Mouse (Mus musculus) midbrain, postnatal 0 days (tissue): Measurements from ENCODE around the gene Rnf38. TPM values are rescaled to one million over a fixed set of nuclear protein-coding genes. Genes with fewer than 3 reads are reported as not detected.

Source experiments
- ATAC-seq: fragments of 200-750 bp; cut with Nextera tagmentation; 2 replicates; pipeline ENCODE4 v1.8.0; 2017; ENCODE audit warnings: moderate number of reproducible peaks, mild to moderate bottlenecking, moderate TSS enrichment, moderate library complexity; ENCODE audit not compliant: low FRiP score
- DNase-seq: peaks from one replicate; pipeline ENCODE4 v3.0.0-alpha.2; 2015; ENCODE audit warnings: low spot score
- H3K27ac ChIP-seq: fragments of 300-500 bp; sonication (generic); 2 replicates; pipeline ENCODE4 v1.5.1; 2014; ENCODE audit warnings: low read depth, mild to moderate bottlenecking, low read length, mixed read lengths
- H3K27me3 ChIP-seq: fragments of 300-500 bp; sonication (generic); 2 replicates; pipeline ENCODE4 v1.6.1; 2014; ENCODE audit warnings: low read length, control low read depth, mixed read lengths; ENCODE audit not compliant: insufficient read depth
- H3K36me3 ChIP-seq: fragments of 300-500 bp; sonication (generic); 2 replicates; pipeline ENCODE4 v1.6.1; 2014; ENCODE audit warnings: low read length, control low read depth, mixed read lengths; ENCODE audit not compliant: insufficient read depth
- H3K4me1 ChIP-seq: fragments of 300-500 bp; sonication (generic); 2 replicates; pipeline ENCODE4 v1.6.1; 2014; ENCODE audit warnings: mild to moderate bottlenecking, control low read depth, antibody characterized with exemption, low read length, mixed read lengths; ENCODE audit not compliant: insufficient read depth
- H3K4me2 ChIP-seq: fragments of 300-500 bp; sonication (generic); 2 replicates; pipeline ENCODE4 v1.6.1; 2014; ENCODE audit warnings: low read depth, mild to moderate bottlenecking, low read length, mixed read lengths; ENCODE audit not compliant: poor library complexity, severe bottlenecking
- H3K4me3 ChIP-seq: fragments of 300-500 bp; sonication (generic); 2 replicates; pipeline ENCODE4 v1.5.1; 2014; ENCODE audit warnings: low read depth, mild to moderate bottlenecking, low read length, moderate library complexity
- H3K9ac ChIP-seq: fragments of 300-500 bp; sonication (generic); replicated peaks from 2 replicates; pipeline ENCODE4 v1.6.1; 2014; ENCODE audit warnings: mild to moderate bottlenecking, low read length, moderate library complexity, mixed read lengths; ENCODE audit not compliant: poor library complexity, severe bottlenecking
- H3K9me3 ChIP-seq: fragments of 300-500 bp; sonication (generic); 2 replicates; pipeline ENCODE4 v1.6.1; 2016; ENCODE audit warnings: low read length, control low read depth
- CTCF ChIP-seq: IDR thresholded peaks from 2 replicates; pipeline ENCODE4 v1.5.1; 2016; ENCODE audit warnings: antibody characterized with exemption, mild to moderate bottlenecking
- WGBS: fragments of 180-500 bp; shearing (Covaris S2); extraction: QIAGEN DNeasy Blood & Tissue Kit; methylation state at CpG from one replicate; pipeline ENCODE4 v1.1.7; 2014; 5-methylcytosine and 5-hydroxymethylcytosine counted together
- polyA plus RNA-seq: library from polyadenylated mRNA; unstranded; fragments of >200 nt; fragmentation: Nextera tagmentation; extraction: Ambion mirVana; gene quantifications from 2 replicates; pipeline ENCODE4 v1.2.1, GENCODE M21; 2015
- total RNA-seq: library from RNA; depleted of rRNA; stranded (reverse); fragments of >200 nt; gene quantifications from 2 replicates; pipeline ENCODE4 v1.2.3, GENCODE M21; 2014

The Rnf38 gene
- total and polyA plus RNA-seq, 2 experiments from 2014 or later = 18.6 to 79.7 TPM

- 91% methylated on average over 8 of the region's 8 CpGs for WGBS
- no peak for ATAC-seq
Observed at GRCm38 (mm10) chr4:44103620-44104019, 130.0 kb downstream of the Rnf38 start.

DNA sequence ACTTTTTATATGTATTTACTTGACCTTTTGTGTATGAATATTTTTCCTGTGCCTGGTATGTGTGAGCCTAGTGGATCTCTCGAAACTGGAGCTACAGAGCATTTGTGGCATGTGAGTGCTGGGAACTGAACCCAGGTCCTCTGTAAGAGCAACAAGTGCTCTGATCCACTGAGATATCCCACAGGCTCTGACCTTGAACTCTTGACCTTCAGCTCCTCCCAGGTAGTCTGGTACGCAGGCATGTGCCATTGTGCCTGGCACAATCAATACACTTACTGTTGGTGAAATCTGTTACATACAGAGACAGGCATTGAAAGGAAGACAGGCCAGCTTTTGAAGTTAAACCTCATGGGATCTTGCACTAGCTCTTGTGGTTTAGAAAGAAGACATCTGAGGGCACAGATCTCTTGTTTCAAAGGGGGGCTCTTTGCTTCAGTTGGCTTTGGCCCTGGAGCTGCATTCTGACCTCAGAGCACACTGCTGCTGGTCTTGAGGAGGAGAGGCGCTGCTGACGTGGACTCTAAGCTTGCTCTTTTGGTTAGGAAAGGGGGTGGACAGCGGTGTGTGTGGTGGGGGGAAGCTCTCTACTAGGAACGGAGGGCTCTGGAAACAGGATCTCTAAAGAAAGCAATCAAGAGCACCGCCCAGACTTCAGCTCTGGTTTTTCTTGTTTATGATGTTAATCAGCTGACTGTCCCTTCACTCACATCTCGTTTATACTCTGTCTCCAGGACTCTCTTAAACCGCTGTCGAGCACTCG, 135.8 kb downstream of the Rnf38 start:
- Histone ChIP-seq H3K9ac (no peak overlapping the region), H3K4me1 (no peaks in the 10 kb centered on the region), H3K4me3 (no peak overlapping the region), H3K27me3 (no peaks in the 10 kb centered on the region), H3K9me3 (no peaks in the 10 kb centered on the region), H3K27ac (no peak overlapping the region), H3K4me2 (no peak overlapping the region), H3K36me3 (no peaks in the 10 kb centered on the region)
- DNase-seq (no peak), ATAC-seq (no peak)
- 53% methylated on average over 11 of the region's 11 CpGs for WGBS
- no peak for TF ChIP-seq CTCF

More at GRCm38 (mm10) chr4:44103620-44104019, 130.0 kb downstream of the Rnf38 start:
- H3K36me3 ChIP-seq = no peaks in the 10 kb centered on the region
- H3K4me2 ChIP-seq = no peak overlapping the region
- H3K27ac ChIP-seq = no peak overlapping the region
- H3K4me3 ChIP-seq = no peak overlapping the region
- no peak for DNase-seq
- no peaks in the 10 kb centered on the region for H3K27me3 ChIP-seq
- no peak for TF ChIP-seq CTCF
- peaks cover 3% of the 10 kb centered on the region; the same call in 1 of the 2 replicates for H3K4me1 ChIP-seq
- H3K9me3 ChIP-seq = no peaks in the 10 kb centered on the region
- H3K9ac ChIP-seq = no peak overlapping the region

DNA sequence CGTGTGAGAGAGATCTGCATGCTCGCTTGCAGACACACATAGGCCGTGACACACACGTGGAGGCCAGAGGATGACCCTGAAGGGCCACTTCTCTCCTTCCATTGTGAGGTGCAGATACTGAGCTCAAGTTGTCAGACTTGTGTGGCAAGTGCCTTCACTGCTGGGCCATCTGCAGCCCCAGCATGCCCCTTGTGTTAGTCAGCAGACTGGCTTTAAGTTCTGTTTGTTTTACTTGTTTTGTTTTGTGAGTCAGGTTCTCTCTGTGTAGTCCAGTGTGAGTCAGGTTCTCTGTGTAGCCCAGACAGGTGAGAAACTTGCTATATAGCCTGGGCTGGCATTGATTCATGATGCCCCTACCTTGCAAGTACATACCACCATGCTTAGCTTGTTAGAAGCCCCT, 139.1 kb downstream of the Rnf38 start:
- no peaks in the 10 kb centered on the region for H3K27me3 ChIP-seq
- H3K9ac ChIP-seq = no peak overlapping the region
- DNase-seq (no peak), ATAC-seq (no peak)
- no peak overlapping the region for H3K27ac ChIP-seq
- H3K9me3 ChIP-seq = no peaks in the 10 kb centered on the region
- no peaks in the 10 kb centered on the region for H3K4me1 ChIP-seq
- no peaks in the 10 kb centered on the region for H3K36me3 ChIP-seq
- TF ChIP-seq CTCF = no peak
- no peak overlapping the region for H3K4me3 ChIP-seq
- no peak overlapping the region for H3K4me2 ChIP-seq
- 76% methylated on average over 4 of the region's 4 CpGs for WGBS

DNA sequence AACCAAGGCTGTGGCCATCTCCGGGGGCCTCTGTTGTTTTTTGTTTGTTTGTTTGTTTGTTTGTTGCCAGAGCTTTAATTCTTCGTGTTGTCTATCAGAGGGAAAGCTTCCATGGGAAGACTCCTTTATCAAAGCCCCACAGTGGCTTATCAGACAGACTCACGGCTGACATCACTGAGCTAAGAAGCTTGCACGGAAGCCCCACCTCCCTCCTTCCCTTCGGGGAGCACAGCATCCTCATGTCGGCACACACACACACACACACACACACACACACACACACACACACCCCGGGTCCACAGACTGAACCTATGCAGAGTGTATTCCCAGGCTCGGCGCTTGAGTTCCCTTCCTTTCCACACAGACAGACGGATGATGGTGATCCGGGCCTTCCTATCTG, 141.2 kb downstream of the Rnf38 start:
- DNase-seq (no peak), ATAC-seq (no peak)
- no peaks in the 10 kb centered on the region for H3K27me3 ChIP-seq
- TF ChIP-seq CTCF = no peak
- H3K36me3 ChIP-seq = no peaks in the 10 kb centered on the region
- no peaks in the 10 kb centered on the region for H3K9me3 ChIP-seq
- no peak overlapping the region for H3K4me3 ChIP-seq
- no peak overlapping the region for H3K4me2 ChIP-seq
- no peaks in the 10 kb centered on the region for H3K4me1 ChIP-seq
- H3K9ac ChIP-seq = no peak overlapping the region
- no peak overlapping the region for H3K27ac ChIP-seq
- WGBS = 78% methylated on average over 11 of the region's 11 CpGs

- 93% methylated on average over 3 of the region's 3 CpGs for WGBS
- DNase-seq = no peak
- Histone ChIP-seq H3K27ac (no peak overlapping the region), H3K4me2 (no peak overlapping the region), H3K4me3 (no peak overlapping the region), H3K36me3 (no peaks in the 10 kb centered on the region), H3K9ac (no peak overlapping the region), H3K4me1 (no peaks in the 10 kb centered on the region), H3K9me3 (no peaks in the 10 kb centered on the region), H3K27me3 (no peaks in the 10 kb centered on the region)
- no peak for TF ChIP-seq CTCF
- ATAC-seq = no peak
Observed at GRCm38 (mm10) chr4:44085566-44085965, 148.0 kb downstream of the Rnf38 start.

GRCm38 (mm10) chr4:44084602-44085325, 148.8 kb downstream of the Rnf38 start:
- no peak overlapping the region for H3K4me2 ChIP-seq
- peak; percentile 17; the same call in 1 of the 2 replicates for TF ChIP-seq CTCF
- 85% methylated on average over 13 of the region's 13 CpGs for WGBS
- no peaks in the 10 kb centered on the region for H3K36me3 ChIP-seq
- no peak for ATAC-seq
- no peaks in the 10 kb centered on the region for H3K27me3 ChIP-seq
- H3K9me3 ChIP-seq = no peaks in the 10 kb centered on the region
- no peak overlapping the region for H3K27ac ChIP-seq
- no peak for DNase-seq
- H3K9ac ChIP-seq = no peak overlapping the region
- no peaks in the 10 kb centered on the region for H3K4me1 ChIP-seq
- no peak overlapping the region for H3K4me3 ChIP-seq
